Comparison of ENCODE assay signal across 22 mouse cellular contexts in the genomic region with DNA sequence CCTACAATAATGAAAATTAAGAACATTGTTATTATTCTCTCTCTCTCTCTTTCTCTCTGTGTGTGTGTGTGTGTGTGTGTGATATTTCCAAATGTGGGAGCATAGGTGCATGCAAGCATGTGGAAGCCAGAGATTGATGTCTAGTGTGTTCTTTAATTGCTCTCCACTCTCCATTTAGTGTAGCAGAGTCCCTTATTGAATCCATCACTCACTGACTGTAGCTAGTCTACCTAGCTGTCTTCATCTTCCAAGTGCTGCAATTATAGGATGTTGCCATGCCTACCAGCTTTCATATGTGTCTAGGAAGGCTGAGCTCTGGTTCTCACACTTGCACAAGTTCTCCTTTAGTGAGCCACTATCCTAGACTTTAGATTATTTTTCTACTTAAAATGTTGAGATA. TPM values are rescaled to one million over a fixed set of nuclear protein-coding genes. Genes with fewer than 3 reads are reported as not detected.
DNase-seq lines count a peak whose midpoint lies in the region; ATAC-seq lines count a peak whose summit lies in the region.
"Had no signal": no experiment of that assay in that cellular context is flagged by ENCODE, and none has a peak within 500 bp of the region (broad histone marks: within the 10 kb centered on the region; RNA-seq: fewer than 3 reads in every experiment).

No protein-coding gene starts in this region.

- H3K4me2 ChIP-seq in forebrain, embryonic 14.5 days (ENCODE audit: low read length) = no peak overlapping the region
- no peak overlapping the region for H3K4me2 ChIP-seq in forebrain, embryonic 15.5 days (replicated peaks)
- H3K4me2 ChIP-seq in hindbrain, embryonic 14.5 days (replicated peaks) = no peak overlapping the region
- no peak overlapping the region for H3K4me2 ChIP-seq in neural tube, embryonic 14.5 days (ENCODE audit: low read depth, low read length)
- H3K4me2 ChIP-seq: embryonic facial prominence, embryonic 12.5 days; forebrain, embryonic 13.5 days; heart, embryonic 13.5 days; intestine, embryonic 15.5 days had no signal

- H3K9me3 ChIP-seq in forebrain, embryonic 14.5 days (replicated peaks; ENCODE audit: control insufficient read depth, low read length) = no peaks in the 10 kb centered on the region
- H3K9me3 ChIP-seq in forebrain, embryonic 15.5 days = no peaks in the 10 kb centered on the region
- no peaks in the 10 kb centered on the region for H3K9me3 ChIP-seq in hindbrain, embryonic 14.5 days (ENCODE audit: control insufficient read depth, low read length)
- H3K9me3 ChIP-seq in hindbrain, embryonic 10.5 days = no peaks in the 10 kb centered on the region
- H3K9me3 ChIP-seq in neural tube, embryonic 14.5 days (ENCODE audit: control insufficient read depth, low read length) = no peaks in the 10 kb centered on the region
- H3K9me3 ChIP-seq: embryonic facial prominence, embryonic 12.5 days; forebrain, embryonic 13.5 days; G1E; heart, embryonic 13.5 days; intestine, embryonic 15.5 days had no signal

- H3K4me3 ChIP-seq in forebrain, embryonic 14.5 days (ENCODE audit: low read depth, low read length) = no peak overlapping the region
- no peak overlapping the region for H3K4me3 ChIP-seq in forebrain, embryonic 15.5 days
- no peak overlapping the region for H3K4me3 ChIP-seq in hindbrain, embryonic 14.5 days (replicated peaks; ENCODE audit: low read length)
- H3K4me3 ChIP-seq in hindbrain, embryonic 10.5 days = no peak overlapping the region
- H3K4me3 ChIP-seq in neural tube, embryonic 14.5 days (ENCODE audit: low read depth, low read length) = no peak overlapping the region
- H3K4me3 ChIP-seq: embryonic facial prominence, embryonic 12.5 days; forebrain, embryonic 13.5 days; heart, embryonic 13.5 days; intestine, embryonic 15.5 days had no signal

- ATAC-seq in forebrain, embryonic 14.5 days = no peak
- no peak for ATAC-seq in forebrain, embryonic 15.5 days (replicated peaks)
- peak; percentile 73; the same call in 1 of the 2 replicates for ATAC-seq in hindbrain, embryonic 14.5 days (ENCODE audit: low FRiP score)
- peak; percentile 72; the same call in 1 of the 2 replicates for ATAC-seq in neural tube, embryonic 14.5 days (ENCODE audit: low read depth)
- no peak for ATAC-seq in megakaryocyte progenitor cell, adult 5-6 weeks (replicated peaks; ENCODE audit: poor library complexity)
- ATAC-seq: CD4-positive, CD25-positive, alpha-beta regulatory T cell, adult 4 months; forebrain, embryonic 13.5 days; intestine, embryonic 15.5 days had no signal

- H3K36me3 ChIP-seq in forebrain, embryonic 14.5 days (ENCODE audit: control insufficient read depth, insufficient read depth, low read length) = no peaks in the 10 kb centered on the region
- H3K36me3 ChIP-seq in forebrain, embryonic 15.5 days = no peaks in the 10 kb centered on the region
- no peaks in the 10 kb centered on the region for H3K36me3 ChIP-seq in hindbrain, embryonic 14.5 days (replicated peaks; ENCODE audit: control insufficient read depth, insufficient read depth)
- H3K36me3 ChIP-seq in hindbrain, embryonic 10.5 days = no peaks in the 10 kb centered on the region
- no peaks in the 10 kb centered on the region for H3K36me3 ChIP-seq in neural tube, embryonic 14.5 days (ENCODE audit: control insufficient read depth, insufficient read depth, low read length)
- H3K36me3 ChIP-seq: embryonic facial prominence, embryonic 12.5 days; G1E; heart, embryonic 13.5 days; intestine, embryonic 15.5 days had no signal

- peak; percentile 14 for DNase-seq in forebrain, embryonic 14.5 days (ENCODE audit: low spot score)
- no peak for DNase-seq in hindbrain, embryonic 14.5 days (ENCODE audit: low spot score)
- DNase-seq in hindbrain, embryonic 10.5 days (ENCODE audit: low spot score) = no peak
- DNase-seq in brain, adult 2 months (ENCODE audit: low read depth, low spot score) = peak; percentile 30
- DNase-seq: adrenal gland, adult 8-10 months; adrenal gland, postnatal 36 days; B cell, adult 2 months; cerebellum, adult 11-12 months; cerebellum, adult 9-10 months; cerebellum, postnatal 25 days; gastrocnemius, postnatal 36 days; heart, adult 11 months; heart, postnatal 36 days had no signal

- no peaks in the 10 kb centered on the region for H3K27me3 ChIP-seq in forebrain, embryonic 14.5 days (replicated peaks; ENCODE audit: control insufficient read depth, insufficient read depth, low read length)
- H3K27me3 ChIP-seq in forebrain, embryonic 15.5 days = no peaks in the 10 kb centered on the region
- H3K27me3 ChIP-seq in hindbrain, embryonic 14.5 days (ENCODE audit: control insufficient read depth, insufficient read depth, low read length) = no peaks in the 10 kb centered on the region
- H3K27me3 ChIP-seq in hindbrain, embryonic 10.5 days (ENCODE audit: insufficient read depth, poor library complexity, severe bottlenecking) = no peaks in the 10 kb centered on the region
- H3K27me3 ChIP-seq in neural tube, embryonic 14.5 days (ENCODE audit: control insufficient read depth, insufficient read depth, low read length) = no peaks in the 10 kb centered on the region
- H3K27me3 ChIP-seq: embryonic facial prominence, embryonic 12.5 days; forebrain, embryonic 13.5 days; heart, embryonic 13.5 days; intestine, embryonic 15.5 days had no signal

- no peak overlapping the region for H3K27ac ChIP-seq in forebrain, embryonic 14.5 days (ENCODE audit: low read depth, low read length)
- H3K27ac ChIP-seq in forebrain, embryonic 15.5 days (replicated peaks) = no peak overlapping the region
- no peak overlapping the region for H3K27ac ChIP-seq in hindbrain, embryonic 14.5 days
- H3K27ac ChIP-seq in hindbrain, embryonic 10.5 days = no peak overlapping the region
- H3K27ac ChIP-seq in neural tube, embryonic 14.5 days (ENCODE audit: low read depth, low read length) = no peak overlapping the region
- H3K27ac ChIP-seq: embryonic facial prominence, embryonic 12.5 days; forebrain, embryonic 13.5 days; heart, embryonic 13.5 days; intestine, embryonic 15.5 days had no signal

- no peak overlapping the region for H3K9ac ChIP-seq in forebrain, embryonic 14.5 days (ENCODE audit: low read length)
- H3K9ac ChIP-seq in forebrain, embryonic 15.5 days (replicated peaks) = no peak overlapping the region
- H3K9ac ChIP-seq in hindbrain, embryonic 14.5 days = no peak overlapping the region
- no peak overlapping the region for H3K9ac ChIP-seq in neural tube, embryonic 14.5 days (replicated peaks; ENCODE audit: low read depth, low read length)
- H3K9ac ChIP-seq: embryonic facial prominence, embryonic 12.5 days; forebrain, embryonic 13.5 days; heart, embryonic 13.5 days; intestine, embryonic 15.5 days had no signal

- no peaks in the 10 kb centered on the region for H3K4me1 ChIP-seq in forebrain, embryonic 14.5 days (ENCODE audit: control insufficient read depth, insufficient read depth, low read length)
- H3K4me1 ChIP-seq in forebrain, embryonic 15.5 days = no peaks in the 10 kb centered on the region
- no peaks in the 10 kb centered on the region for H3K4me1 ChIP-seq in hindbrain, embryonic 14.5 days (replicated peaks; ENCODE audit: control insufficient read depth, insufficient read depth, low read length)
- no peaks in the 10 kb centered on the region for H3K4me1 ChIP-seq in hindbrain, embryonic 10.5 days (replicated peaks)
- H3K4me1 ChIP-seq in neural tube, embryonic 14.5 days (ENCODE audit: control insufficient read depth, insufficient read depth, low read length) = no peaks in the 10 kb centered on the region
- H3K4me1 ChIP-seq: forebrain, embryonic 13.5 days; heart, embryonic 13.5 days; intestine, embryonic 15.5 days had no signal

RNA-seq across cellular contexts. Expression of gene Emcn, which starts 30.9 kb away (rescaled TPM):
- polyA plus RNA-seq in forebrain, embryonic 14.5 days (2014; fragmentation: Nextera tagmentation; extraction: Ambion mirVana) = 12.5 and 13.2 TPM in 2 replicates
- polyA plus RNA-seq in forebrain, embryonic 15.5 days (2015; fragmentation: Nextera tagmentation; extraction: Ambion mirVana) = 8.0 and 9.0 TPM in 2 replicates
- polyA plus RNA-seq in hindbrain, embryonic 14.5 days (2014; fragmentation: Nextera tagmentation; extraction: Ambion mirVana) = 14.3 and 18.7 TPM in 2 replicates
- polyA plus RNA-seq in hindbrain, embryonic 10.5 days (2016; fragmentation: Nextera tagmentation; extraction: Ambion mirVana) = 20.7 and 25.0 TPM in 2 replicates
- 6.3 and 17.4 TPM in 2 replicates for polyA plus RNA-seq in neural tube, embryonic 14.5 days (2014; fragmentation: Nextera tagmentation; extraction: Ambion mirVana)
- total RNA-seq in megakaryocyte progenitor cell, adult 5-6 weeks (2015) = 0.88 and 2.0 TPM in 2 replicates
- 0.12 and 1.6 TPM in 2 replicates for total RNA-seq in megakaryocyte progenitor cell, adult 5-6 weeks (2017)
- polyA plus RNA-seq: CD4-positive, CD25-positive, alpha-beta regulatory T cell, adult 4 months; G1E had no signal

Comparison
In these comparisons a context has a peak if more than half of its experiments do, and no peak if none do; other contexts are left out.
1. ATAC-seq: peak in hindbrain, embryonic 14.5 days (single experiment) and neural tube, embryonic 14.5 days (single experiment); none in forebrain, embryonic 14.5 days (single experiment), forebrain, embryonic 15.5 days (single experiment) and megakaryocyte progenitor cell, adult 5-6 weeks (single experiment).
2. DNase-seq: peak in forebrain, embryonic 14.5 days (single experiment) and brain, adult 2 months (single experiment); none in hindbrain, embryonic 14.5 days (single experiment) and hindbrain, embryonic 10.5 days (single experiment).